ENCODE assay signal across 8 mouse cellular contexts in the genomic region with DNA sequence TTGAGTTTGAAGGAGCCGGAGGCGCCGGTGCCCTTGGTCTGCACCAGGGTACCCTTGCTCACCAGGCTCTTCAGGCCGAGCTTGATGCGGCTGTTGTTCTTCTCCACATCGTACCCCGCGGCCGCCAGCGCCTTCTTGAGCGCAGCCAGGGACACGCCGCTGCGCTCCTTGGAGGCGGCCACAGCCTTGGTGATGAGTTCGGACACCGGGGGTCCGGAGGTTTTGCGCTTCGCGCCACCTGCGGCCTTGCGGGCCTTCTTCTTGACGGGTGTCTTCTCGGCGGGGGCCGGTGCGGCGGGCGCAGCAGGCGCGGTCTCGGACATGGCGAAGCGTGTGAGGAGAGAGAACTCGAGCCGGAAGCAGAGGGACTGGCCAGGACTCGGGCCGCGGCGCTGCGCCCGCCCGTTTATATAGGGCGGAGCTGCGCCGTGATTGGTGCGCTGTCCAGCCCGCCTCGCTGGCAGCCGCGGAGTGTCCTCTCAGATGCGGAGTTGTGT. TPM values are rescaled to one million over a fixed set of nuclear protein-coding genes. Genes with fewer than 3 reads are reported as not detected.
DNase-seq lines count a peak whose midpoint lies in the region; ATAC-seq lines count a peak whose summit lies in the region.
"Not testable (repeated sequence)": the region's sequence is repeated elsewhere in the genome, so short reads cannot be mapped to it uniquely, and the experiment has no call there.

A gene (minus strand): TSS at position 384 of the 497 bp plus-strand sequence.

- H3K4me1 ChIP-seq in brown adipose tissue, adult 24 weeks (ENCODE audit: control insufficient read depth, insufficient read depth, insufficient read length, low read length), result not testable (repeated sequence)
- peaks cover 2 to 11% of the 10 kb centered on the region in 2 experiments; a peak in 3 of 4 replicates for H3K4me1 ChIP-seq in heart, embryonic 14.5 days (ENCODE audit: control insufficient read depth in 2 of 2, insufficient read depth in 2 of 2, low read length in 2 of 2)
- peaks cover 18% of the 10 kb centered on the region for H3K4me1 ChIP-seq in liver, embryonic 13.5 days (replicated peaks)
- peaks cover 11% of the 10 kb centered on the region; the same call in 1 of the 2 replicates for H3K4me1 ChIP-seq in stomach, embryonic 16.5 days (ENCODE audit: control insufficient read depth, insufficient read depth, low read length)

- peak within 1 kb of the TSS; percentile 87 for H3K9ac ChIP-seq in heart, embryonic 14.5 days (ENCODE audit: low read length)
- peak within 1 kb of the TSS; percentile 96 for H3K9ac ChIP-seq in liver, embryonic 13.5 days
- peak within 1 kb of the TSS; percentile 96 for H3K9ac ChIP-seq in stomach, embryonic 16.5 days (ENCODE audit: low read length)

- H3K9me3 ChIP-seq in heart, embryonic 14.5 days (ENCODE audit: control insufficient read depth, low read length); liver, embryonic 13.5 days (replicated peaks); stomach, embryonic 16.5 days (replicated peaks; ENCODE audit: control insufficient read depth, low read length): not testable (repeated sequence)

- under 1% methylated on average over 52 of the region's 53 CpGs for WGBS in heart, embryonic 14.5 days
- under 1% methylated on average over 53 of the region's 53 CpGs for WGBS in liver, embryonic 13.5 days (ENCODE audit: insufficient replicate concordance)
- WGBS in stomach, embryonic 16.5 days, result under 1% methylated on average over 50 of the region's 53 CpGs

- not testable (repeated sequence) for H3K36me3 ChIP-seq in heart, embryonic 14.5 days (ENCODE audit: control insufficient read depth, insufficient read depth, low read length); liver, embryonic 13.5 days; stomach, embryonic 16.5 days (ENCODE audit: control insufficient read depth, insufficient read depth, low read length)

- H3K27ac ChIP-seq in brown adipose tissue, adult 24 weeks (replicated peaks; ENCODE audit: low read depth, low read length), result peak within 1 kb of the TSS; percentile 82
- H3K27ac ChIP-seq in heart, embryonic 14.5 days (replicated peaks in 1 of 2; ENCODE audit: control insufficient read depth in 1 of 2, insufficient read depth in 1 of 2, low read depth in 2 of 2, low read length in 2 of 2), result peak within 1 kb of the TSS; percentile 91 to 94
- H3K27ac ChIP-seq in liver, embryonic 13.5 days, result peak within 1 kb of the TSS; percentile 100
- peak within 1 kb of the TSS; percentile 99 for H3K27ac ChIP-seq in stomach, embryonic 16.5 days (ENCODE audit: low read length)

- H3K4me2 ChIP-seq in heart, embryonic 14.5 days (ENCODE audit: low read length), result peak within 1 kb of the TSS; percentile 89
- peak within 1 kb of the TSS; percentile 90 for H3K4me2 ChIP-seq in liver, embryonic 13.5 days
- peak within 1 kb of the TSS; percentile 75 for H3K4me2 ChIP-seq in stomach, embryonic 16.5 days (ENCODE audit: low read depth, low read length)

- ATAC-seq in heart, embryonic 14.5 days (ENCODE audit: insufficient number of reproducible peaks, insufficient read depth, low FRiP score, low read depth), result peak; percentile 92
- peak; percentile 81 for ATAC-seq in liver, embryonic 13.5 days (ENCODE audit: low read depth)
- ATAC-seq in stomach, embryonic 16.5 days (ENCODE audit: insufficient read depth, low FRiP score), result peak; percentile 92

- H3K27me3 ChIP-seq in heart, embryonic 14.5 days (ENCODE audit: control insufficient read depth, insufficient read depth, low read length); stomach, embryonic 16.5 days (ENCODE audit: control insufficient read depth, insufficient read depth, low read length): not testable (repeated sequence)
- peaks cover 13% of the 10 kb centered on the region for H3K27me3 ChIP-seq in liver, embryonic 13.5 days

- peak within 1 kb of the TSS; percentile 88 for H3K4me3 ChIP-seq in brown adipose tissue, adult 24 weeks (ENCODE audit: insufficient read depth, low read depth, low read length)
- H3K4me3 ChIP-seq in heart, embryonic 14.5 days (ENCODE audit: control insufficient read depth in 1 of 2, insufficient read depth in 1 of 2, low read depth in 1 of 2, low read length in 2 of 2), result peak within 1 kb of the TSS; percentile 54 to 82
- H3K4me3 ChIP-seq in liver, embryonic 13.5 days (replicated peaks), result peak within 1 kb of the TSS; percentile 73
- peak within 1 kb of the TSS; percentile 86 for H3K4me3 ChIP-seq in stomach, embryonic 16.5 days (replicated peaks; ENCODE audit: low read length)

- DNase-seq in CD4-positive helper T cell, adult 2 months (ENCODE audit: low read depth, low spot score), result peak; percentile 87
- peak; percentile 74 for DNase-seq in fibroblast of lung, adult 2 months (ENCODE audit: low read depth)
- peak; percentile 94 for DNase-seq in kidney, postnatal 14 days
- peak; percentile 87 for DNase-seq in liver, embryonic 13.5 days
- DNase-seq in neural tube, embryonic 10.5 days (ENCODE audit: extremely low spot score, low spot score), result peak; percentile 92

RNA-seq across cellular contexts. Expression of the gene that starts here (rescaled TPM):
- 4.0 TPM in 2 replicates for polyA plus RNA-seq in brown adipose tissue, adult 24 weeks (2012; ENCODE audit: insufficient read depth, insufficient read length, missing spikeins)
- polyA plus RNA-seq in heart, embryonic 14.5 days (2014; fragmentation: Nextera tagmentation; extraction: Ambion mirVana), result 8.7 and 10.0 TPM in 2 replicates
- 24.3 and 26.2 TPM in 2 replicates for polyA plus RNA-seq in liver, embryonic 13.5 days (2015; fragmentation: Nextera tagmentation; extraction: Ambion mirVana)
- 11.3 and 16.6 TPM in 2 replicates for polyA plus RNA-seq in stomach, embryonic 16.5 days (2015; fragmentation: Nextera tagmentation; extraction: Ambion mirVana)

Comparison
In these comparisons a context has a peak if more than half of its experiments do, and no peak if none do; other contexts are left out.
1. Peak in every context shown above with its lines: DNase-seq, ATAC-seq, H3K4me3 ChIP-seq and H3K27ac ChIP-seq.